Mouse (Mus musculus) intestine, embryonic 15.5 days (tissue): Measurements from ENCODE around the gene Nrde2. TPM values are rescaled to one million over a fixed set of nuclear protein-coding genes. Genes with fewer than 3 reads are reported as not detected.
A peak's percentile ranks its signal among the peaks of the same experiment; 100 is the strongest.

ENCODE experiments used
- ATAC-seq: fragments of 200-750 bp; cut with Nextera tagmentation; 2 replicates; pipeline ENCODE4 v1.8.0; 2017; ENCODE audit warnings: moderate TSS enrichment, moderate library complexity
- H3K27ac ChIP-seq: fragments of 300-500 bp; sonication (generic); 2 replicates; pipeline ENCODE4 v1.5.1; 2015; ENCODE audit warnings: mild to moderate bottlenecking, inconsistent platforms
- H3K27me3 ChIP-seq: fragments of 300-500 bp; sonication (generic); replicated peaks from 2 replicates; pipeline ENCODE4 v1.6.1; 2015; ENCODE audit warnings: inconsistent platforms
- H3K36me3 ChIP-seq: fragments of 300-500 bp; sonication (generic); 2 replicates; pipeline ENCODE4 v1.6.1; 2015; ENCODE audit warnings: inconsistent platforms
- H3K4me1 ChIP-seq: fragments of 300-500 bp; sonication (generic); replicated peaks from 2 replicates; pipeline ENCODE4 v1.6.1; 2015; ENCODE audit warnings: inconsistent platforms
- H3K4me2 ChIP-seq: fragments of 300-500 bp; sonication (generic); replicated peaks from 2 replicates; pipeline ENCODE4 v1.6.1; 2015; ENCODE audit warnings: mild to moderate bottlenecking, inconsistent platforms
- H3K4me3 ChIP-seq: fragments of 300-500 bp; sonication (generic); replicated peaks from 2 replicates; pipeline ENCODE4 v1.5.1; 2015; ENCODE audit warnings: inconsistent platforms
- H3K9ac ChIP-seq: fragments of 300-500 bp; sonication (generic); 2 replicates; pipeline ENCODE4 v1.6.1; 2015; ENCODE audit warnings: inconsistent platforms
- H3K9me3 ChIP-seq: fragments of 300-500 bp; sonication (generic); 2 replicates; pipeline ENCODE4 v1.6.1; 2016; ENCODE audit warnings: inconsistent platforms
- WGBS: fragments of 180-500 bp; shearing (Covaris S2); methylation state at CpG from one replicate; pipeline ENCODE4 v1.1.7; 2015; 5-methylcytosine and 5-hydroxymethylcytosine counted together
- polyA plus RNA-seq: library from polyadenylated mRNA; unstranded; fragments of >200 nt; fragmentation: Nextera tagmentation; extraction: Ambion mirVana; gene quantifications from 2 replicates; pipeline ENCODE4 v1.2.1, GENCODE M21; 2015

The Nrde2 gene
- polyA plus RNA-seq, 1 experiment from 2014 or later = 12.1 TPM

GRCm38 (mm10) chr12:100172481-100172880, 13.0 kb upstream of the Nrde2 start:
- Histone ChIP-seq H3K27ac (no peak overlapping the region), H3K4me3 (no peak overlapping the region), H3K4me1 (peaks cover 4% of the 10 kb centered on the region; the same call in 1 of the 2 replicates), H3K4me2 (no peak overlapping the region), H3K9ac (no peak overlapping the region), H3K36me3 (no peaks in the 10 kb centered on the region), H3K9me3 (no peaks in the 10 kb centered on the region), H3K27me3 (no peaks in the 10 kb centered on the region)
- ATAC-seq = no peak
- WGBS = 53% methylated on average over 7 of the region's 7 CpGs

GRCm38 (mm10) chr12:100167931-100168871, 8.7 kb upstream of the Nrde2 start:
- peak overlapping the region; percentile 12 for H3K4me3 ChIP-seq
- H3K36me3 ChIP-seq = no peaks in the 10 kb centered on the region
- no peak overlapping the region for H3K9ac ChIP-seq
- WGBS = 12% methylated on average over 27 of the region's 28 CpGs
- peaks cover 4% of the 10 kb centered on the region; the same call in 1 of the 2 replicates for H3K4me1 ChIP-seq
- no peaks in the 10 kb centered on the region for H3K27me3 ChIP-seq
- ATAC-seq = peak; percentile 84
- no peaks in the 10 kb centered on the region for H3K9me3 ChIP-seq
- peak overlapping the region; percentile 53 for H3K4me2 ChIP-seq
- H3K27ac ChIP-seq = no peak overlapping the region; the same call in 1 of the 2 replicates

GRCm38 (mm10) chr12:100167502-100167901, 8.0 kb upstream of the Nrde2 start:
- peak overlapping the region; percentile 53; the same call in 1 of the 2 replicates for H3K4me2 ChIP-seq
- H3K27me3 ChIP-seq = no peaks in the 10 kb centered on the region
- 82% methylated on average over 1 of the region's 1 CpGs for WGBS
- H3K36me3 ChIP-seq = no peaks in the 10 kb centered on the region
- H3K27ac ChIP-seq = no peak overlapping the region
- H3K4me1 ChIP-seq = peaks cover 4% of the 10 kb centered on the region; the same call in 1 of the 2 replicates
- H3K4me3 ChIP-seq = no peak overlapping the region
- ATAC-seq = peak; percentile 2; the same call in 1 of the 2 replicates
- no peak overlapping the region for H3K9ac ChIP-seq
- no peaks in the 10 kb centered on the region for H3K9me3 ChIP-seq

GRCm38 (mm10) chr12:100166939-100167338, 7.5 kb upstream of the Nrde2 start:
- no peaks in the 10 kb centered on the region for H3K36me3 ChIP-seq
- WGBS = 84% methylated on average over 8 of the region's 8 CpGs
- H3K9me3 ChIP-seq = no peaks in the 10 kb centered on the region
- no peak overlapping the region for H3K27ac ChIP-seq
- no peaks in the 10 kb centered on the region for H3K27me3 ChIP-seq
- no peak overlapping the region for H3K4me3 ChIP-seq
- H3K9ac ChIP-seq = no peak overlapping the region
- no peak overlapping the region for H3K4me2 ChIP-seq
- peaks cover 4% of the 10 kb centered on the region; the same call in 1 of the 2 replicates for H3K4me1 ChIP-seq
- ATAC-seq = no peak

GRCm38 (mm10) chr12:100166177-100166576, 6.7 kb upstream of the Nrde2 start:
- no peak overlapping the region for H3K4me2 ChIP-seq
- peaks cover 4% of the 10 kb centered on the region; the same call in 1 of the 2 replicates for H3K4me1 ChIP-seq
- no peak overlapping the region for H3K4me3 ChIP-seq
- ATAC-seq = 0 out of 2 replicates have a peak, but pooled peaks have one; percentile 44
- no peak overlapping the region for H3K9ac ChIP-seq
- no peak overlapping the region for H3K27ac ChIP-seq
- WGBS = 22% methylated on average over 3 of the region's 3 CpGs
- no peaks in the 10 kb centered on the region for H3K9me3 ChIP-seq
- no peaks in the 10 kb centered on the region for H3K27me3 ChIP-seq
- H3K36me3 ChIP-seq = no peaks in the 10 kb centered on the region

GRCm38 (mm10) chr12:100164991-100165500, 5.6 kb upstream of the Nrde2 start:
- H3K4me1 ChIP-seq = peaks cover 4% of the 10 kb centered on the region; the same call in 1 of the 2 replicates
- H3K27me3 ChIP-seq = no peaks in the 10 kb centered on the region
- no peak overlapping the region for H3K27ac ChIP-seq
- 70% methylated on average over 7 of the region's 7 CpGs for WGBS
- H3K9me3 ChIP-seq = no peaks in the 10 kb centered on the region
- ATAC-seq = no peak
- H3K4me2 ChIP-seq = no peak overlapping the region
- H3K36me3 ChIP-seq = no peaks in the 10 kb centered on the region
- no peak overlapping the region for H3K4me3 ChIP-seq
- no peak overlapping the region for H3K9ac ChIP-seq

GRCm38 (mm10) chr12:100152466-100152865, 7.0 kb downstream of the Nrde2 start:
- H3K9ac ChIP-seq = no peak overlapping the region
- peaks cover 26% of the 10 kb centered on the region; the same call in 1 of the 2 replicates for H3K36me3 ChIP-seq
- 86% methylated on average over 7 of the region's 7 CpGs for WGBS
- H3K9me3 ChIP-seq = no peaks in the 10 kb centered on the region
- no peaks in the 10 kb centered on the region for H3K4me1 ChIP-seq
- H3K4me3 ChIP-seq = no peak overlapping the region
- no peak overlapping the region for H3K27ac ChIP-seq
- ATAC-seq = no peak
- H3K27me3 ChIP-seq = no peaks in the 10 kb centered on the region
- no peak overlapping the region for H3K4me2 ChIP-seq

- Histone ChIP-seq H3K27me3 (no peaks in the 10 kb centered on the region), H3K27ac (no peak overlapping the region), H3K9ac (no peak overlapping the region), H3K36me3 (peaks cover 39% of the 10 kb centered on the region), H3K9me3 (no peaks in the 10 kb centered on the region), H3K4me2 (no peak overlapping the region), H3K4me3 (no peak overlapping the region), H3K4me1 (no peaks in the 10 kb centered on the region)
- 78% methylated on average over 5 of the region's 5 CpGs for WGBS
- ATAC-seq = no peak
These were observed 15.2 kb downstream of the Nrde2 start for GRCm38 (mm10) chr12:100144269-100144668.

GRCm38 (mm10) chr12:100143737-100144136, 15.7 kb downstream of the Nrde2 start:
- Histone ChIP-seq H3K9me3 (no peaks in the 10 kb centered on the region), H3K9ac (no peak overlapping the region), H3K36me3 (peaks cover 38% of the 10 kb centered on the region), H3K27ac (no peak overlapping the region; the same call in 1 of the 2 replicates), H3K4me2 (no peak overlapping the region), H3K4me1 (no peaks in the 10 kb centered on the region), H3K4me3 (no peak overlapping the region), H3K27me3 (no peaks in the 10 kb centered on the region)
- WGBS = 91% methylated on average over 9 of the region's 9 CpGs
- no peak for ATAC-seq

GRCm38 (mm10) chr12:100142848-100143523, 16.5 kb downstream of the Nrde2 start:
- Histone ChIP-seq H3K9ac (no peak overlapping the region), H3K27me3 (no peaks in the 10 kb centered on the region), H3K27ac (0 out of 2 replicates have a peak overlapping the region, but pooled peaks have one; percentile 27), H3K36me3 (peaks cover 43% of the 10 kb centered on the region), H3K9me3 (no peaks in the 10 kb centered on the region), H3K4me1 (no peaks in the 10 kb centered on the region), H3K4me2 (no peak overlapping the region), H3K4me3 (no peak overlapping the region)
- WGBS = 74% methylated on average over 11 of the region's 11 CpGs
- ATAC-seq = peak; percentile 92

GRCm38 (mm10) chr12:100135117-100135516, 24.3 kb downstream of the Nrde2 start:
- Histone ChIP-seq H3K4me2 (no peak overlapping the region), H3K9ac (no peak overlapping the region), H3K36me3 (peaks cover 35% of the 10 kb centered on the region), H3K4me3 (no peak overlapping the region), H3K27me3 (no peaks in the 10 kb centered on the region), H3K4me1 (no peaks in the 10 kb centered on the region), H3K27ac (no peak overlapping the region), H3K9me3 (no peaks in the 10 kb centered on the region)
- ATAC-seq = no peak
- 83% methylated on average over 3 of the region's 3 CpGs for WGBS

- 93% methylated on average over 11 of the region's 11 CpGs for WGBS
- no peak for ATAC-seq
- H3K27ac ChIP-seq = no peak overlapping the region
- no peak overlapping the region for H3K9ac ChIP-seq
- no peaks in the 10 kb centered on the region for H3K9me3 ChIP-seq
- H3K27me3 ChIP-seq = no peaks in the 10 kb centered on the region
- H3K4me1 ChIP-seq = no peaks in the 10 kb centered on the region
- H3K36me3 ChIP-seq = peaks cover 35% of the 10 kb centered on the region
- H3K4me2 ChIP-seq = no peak overlapping the region
- no peak overlapping the region for H3K4me3 ChIP-seq
These were observed 25.0 kb downstream of the Nrde2 start for GRCm38 (mm10) chr12:100134395-100134936.
